Mouse (Mus musculus) macrophage (primary cell): ENCODE results near the gene Calhm3. TPM values are rescaled to one million over a fixed set of nuclear protein-coding genes. Genes with fewer than 3 reads are reported as not detected.
"Not testable (repeated sequence)": the region's sequence is repeated elsewhere in the genome, so short reads cannot be mapped to it uniquely, and the experiment has no call there.

Experiments used
- H3K27ac ChIP-seq: fragments of 350-480 bp; formaldehyde crosslinking; 2 replicates; pipeline ENCODE4 v1.9.0; 2021
- H3K36me3 ChIP-seq: fragments of 350-480 bp; formaldehyde crosslinking; 2 replicates; pipeline ENCODE4 v1.9.0; 2021; ENCODE audit errors: inconsistent target
- H3K4me3 ChIP-seq: fragments of 350-480 bp; formaldehyde crosslinking; 2 replicates; pipeline ENCODE4 v1.9.0; 2021; ENCODE audit errors: inconsistent target
- H3K79me2 ChIP-seq: fragments of 350-480 bp; formaldehyde crosslinking; 2 replicates; pipeline ENCODE4 v1.9.0; 2021; ENCODE audit errors: inconsistent target
- WGBS: methylation state at CpG from one replicate; pipeline ENCODE4 v1.1.7; 2026; ENCODE audit warnings: inconsistent platforms; ENCODE audit not compliant: missing documents; 5-methylcytosine and 5-hydroxymethylcytosine counted together
- polyA plus RNA-seq: library from polyadenylated mRNA; stranded (reverse); fragments of 250-400 nt; gene quantifications from 3 replicates; pipeline ENCODE4 v1.2.4, GENCODE M21; 2018; ENCODE audit warnings: inconsistent platforms

Calhm3 gene
- polyA plus RNA-seq, 1 experiment from 2014 or later = not detected

GRCm38 (mm10) chr19:47149854-47150253 is 7.7 kb downstream of the Calhm3 start:
- WGBS = 70% methylated on average over 1 of the region's 4 CpGs
- Histone ChIP-seq H3K79me2 (no peaks in the 10 kb centered on the region), H3K27ac (no peak overlapping the region), H3K36me3 (no peaks in the 10 kb centered on the region), H3K4me3 (no peak overlapping the region)

- H3K4me3 ChIP-seq = no peak overlapping the region
- H3K79me2 ChIP-seq = no peaks in the 10 kb centered on the region
- no peaks in the 10 kb centered on the region for H3K36me3 ChIP-seq
- H3K27ac ChIP-seq = no peak overlapping the region
- 53% methylated on average over 4 of the region's 5 CpGs for WGBS
Observed at GRCm38 (mm10) chr19:47148267-47148847, 9.2 kb downstream of the Calhm3 start.

GRCm38 (mm10) chr19:47144154-47144553 is 13.4 kb downstream of the Calhm3 start, which contains the start of gene Calhm1:
Gene Calhm1 (minus strand): TSS chr19:47144254.
- WGBS = 99% methylated on average over 6 of the region's 6 CpGs
- no peaks in the 10 kb centered on the region for H3K36me3 ChIP-seq
- no peaks in the 10 kb centered on the region for H3K79me2 ChIP-seq
- H3K27ac ChIP-seq = no peak within 1 kb of the TSS
- no peak within 1 kb of the TSS for H3K4me3 ChIP-seq

GRCm38 (mm10) chr19:47142438-47142837 is 15.1 kb downstream of the Calhm3 start:
- Histone ChIP-seq H3K4me3 (no peak overlapping the region), H3K79me2 (no peaks in the 10 kb centered on the region; the same call in 1 of the 2 replicates), H3K36me3 (no peaks in the 10 kb centered on the region), H3K27ac (no peak overlapping the region)
- WGBS = 75% methylated on average over 6 of the region's 6 CpGs

GRCm38 (mm10) chr19:47139611-47140010 is 18.0 kb downstream of the Calhm3 start:
- H3K79me2 ChIP-seq = peaks cover 25% of the 10 kb centered on the region
- H3K36me3 ChIP-seq = peaks cover 14% of the 10 kb centered on the region; the same call in 1 of the 2 replicates
- H3K4me3 ChIP-seq, H3K27ac ChIP-seq: not testable (repeated sequence)
- WGBS = 78% methylated on average over 6 of the region's 7 CpGs

GRCm38 (mm10) chr19:47137771-47138421 is 19.7 kb downstream of the Calhm3 start, which contains the start of gene Calhm2:
Gene Calhm2 (minus strand): TSS chr19:47138294.
- Histone ChIP-seq H3K4me3 (peak within 1 kb of the TSS; percentile 73), H3K27ac (peak within 1 kb of the TSS; percentile 87), H3K79me2 (peaks cover 26% of the 10 kb centered on the region), H3K36me3 (peaks cover 15% of the 10 kb centered on the region; the same call in 1 of the 2 replicates)
- WGBS = 3% methylated on average over 28 of the region's 28 CpGs

- H3K36me3 ChIP-seq = peaks cover 15% of the 10 kb centered on the region; the same call in 1 of the 2 replicates
- peak overlapping the region; percentile 73 for H3K4me3 ChIP-seq
- peaks cover 32% of the 10 kb centered on the region for H3K79me2 ChIP-seq
- H3K27ac ChIP-seq = peak overlapping the region; percentile 87
- WGBS = 1% methylated on average over 6 of the region's 6 CpGs
Observed at GRCm38 (mm10) chr19:47137051-47137581, 20.4 kb downstream of the Calhm3 start.

GRCm38 (mm10) chr19:47136170-47136569 is 21.4 kb downstream of the Calhm3 start:
- Histone ChIP-seq H3K4me3 (no peak overlapping the region), H3K79me2 (peaks cover 41% of the 10 kb centered on the region), H3K36me3 (peaks cover 23% of the 10 kb centered on the region), H3K27ac (no peak overlapping the region)
- WGBS = 86% methylated on average over 4 of the region's 5 CpGs

- H3K27ac ChIP-seq = no peak overlapping the region
- peaks cover 24% of the 10 kb centered on the region for H3K36me3 ChIP-seq
- 85% methylated on average over 15 of the region's 17 CpGs for WGBS
- H3K4me3 ChIP-seq = no peak overlapping the region
- H3K79me2 ChIP-seq = peaks cover 47% of the 10 kb centered on the region
Observed at GRCm38 (mm10) chr19:47135568-47135967, 22.0 kb downstream of the Calhm3 start.

GRCm38 (mm10) chr19:47133161-47133560 is 24.4 kb downstream of the Calhm3 start:
- Histone ChIP-seq H3K4me3 (no peak overlapping the region), H3K27ac (peak overlapping the region; percentile 52), H3K79me2 (peaks cover 47% of the 10 kb centered on the region), H3K36me3 (peaks cover 47% of the 10 kb centered on the region)
- 2% methylated on average over 7 of the region's 7 CpGs for WGBS

- Histone ChIP-seq H3K79me2 (peaks cover 33% of the 10 kb centered on the region), H3K36me3 (peaks cover 64% of the 10 kb centered on the region), H3K27ac (no peak overlapping the region), H3K4me3 (no peak overlapping the region)
- WGBS = 97% methylated on average over 15 of the region's 15 CpGs
Observed at GRCm38 (mm10) chr19:47130551-47131125, 26.9 kb downstream of the Calhm3 start.

GRCm38 (mm10) chr19:47128835-47129234 is 28.7 kb downstream of the Calhm3 start:
- H3K27ac ChIP-seq = no peak overlapping the region
- peaks cover 21% of the 10 kb centered on the region; the same call in 1 of the 2 replicates for H3K79me2 ChIP-seq
- H3K36me3 ChIP-seq = peaks cover 69% of the 10 kb centered on the region
- H3K4me3 ChIP-seq = no peak overlapping the region
- 92% methylated on average over 10 of the region's 11 CpGs for WGBS

GRCm38 (mm10) chr19:47128164-47128563 is 29.4 kb downstream of the Calhm3 start:
- Histone ChIP-seq H3K27ac (no peak overlapping the region), H3K36me3 (peaks cover 69% of the 10 kb centered on the region), H3K79me2 (peaks cover 21% of the 10 kb centered on the region; the same call in 1 of the 2 replicates), H3K4me3 (no peak overlapping the region)
- WGBS = 100% methylated on average over 7 of the region's 10 CpGs

GRCm38 (mm10) chr19:47122802-47123201 is 34.8 kb downstream of the Calhm3 start:
- WGBS = 47% methylated on average over 2 of the region's 2 CpGs

GRCm38 (mm10) chr19:47121054-47121453 is 36.5 kb downstream of the Calhm3 start:
- Histone ChIP-seq H3K27ac (no peak overlapping the region), H3K36me3 (peaks cover 45% of the 10 kb centered on the region)
- 37% methylated on average over 4 of the region's 4 CpGs for WGBS

More at GRCm38 (mm10) chr19:47122802-47123201, 34.8 kb downstream of the Calhm3 start:
- H3K36me3 ChIP-seq = peaks cover 48% of the 10 kb centered on the region
- no peaks in the 10 kb centered on the region for H3K79me2 ChIP-seq
- H3K4me3 ChIP-seq = no peak overlapping the region
- H3K27ac ChIP-seq = no peak overlapping the region

More at GRCm38 (mm10) chr19:47121054-47121453, 36.5 kb downstream of the Calhm3 start:
- Histone ChIP-seq H3K4me3 (no peak overlapping the region), H3K79me2 (no peaks in the 10 kb centered on the region)
